Mouse (Mus musculus) natural killer cell, adult 2 months (primary cell): Measurements from ENCODE around the gene Olfr111.
"Not testable (repeated sequence)": the region's sequence is repeated elsewhere in the genome, so short reads cannot be mapped to it uniquely, and the experiment has no call there.

Source experiments
- DNase-seq, 2 experiments: peaks; one replicate each; pipeline ENCODE4 v3.0.0; 2022; ENCODE audit warnings: low spot score in 2 of 2

Gene Olfr111

DNA sequence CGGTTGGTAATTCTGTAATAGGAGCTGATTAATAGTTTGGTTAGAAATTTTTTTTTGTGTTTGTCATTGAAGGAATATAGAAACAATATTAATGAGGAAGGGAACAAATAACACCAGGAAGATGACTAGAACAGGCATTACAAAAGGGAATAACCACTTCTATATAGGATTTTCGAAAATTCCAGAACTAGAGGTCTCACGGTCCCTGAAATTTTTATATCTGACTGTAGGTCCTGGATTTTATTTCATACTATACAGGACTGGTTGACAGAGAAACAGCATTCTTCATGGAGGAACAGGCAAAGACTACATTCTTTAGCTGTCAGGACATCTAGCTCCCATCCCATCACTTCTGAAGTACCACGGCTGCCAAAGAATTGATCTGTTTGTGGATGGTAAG is at the start of gene Olfr111:
Olfr111 (plus strand) TSS at position 301 of the 400 bp plus-strand sequence.
- DNase-seq = no peak

DNA sequence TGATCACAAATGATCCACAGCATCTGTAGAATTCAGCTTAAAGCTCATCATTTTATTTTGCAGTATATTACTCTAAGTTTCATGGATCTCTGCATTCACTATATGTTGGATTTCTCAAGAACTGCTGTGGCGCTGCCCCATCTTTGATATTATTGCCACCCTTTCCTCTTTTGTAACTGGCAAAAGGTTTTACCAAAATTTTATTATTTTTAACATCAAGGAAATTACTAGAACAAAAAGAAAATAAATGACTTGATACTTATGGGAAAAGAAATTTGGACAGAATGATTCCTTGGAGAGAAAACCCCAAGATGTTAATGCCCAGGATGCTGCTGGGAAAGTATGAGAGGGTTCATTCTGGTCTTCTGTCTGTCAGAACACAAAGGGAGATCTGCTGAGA is 49.2 kb upstream of the Olfr111 start, which contains the start of gene Olfr109:
Olfr109 (plus strand) TSS at position 301 of the 400 bp plus-strand sequence.
- no peak for DNase-seq

- no peak for DNase-seq
These were observed 24.4 kb upstream of the Olfr111 start, which contains the start of gene H2-M2 for GRCm38 (mm10) chr17:37483452-37483851. TSS of gene H2-M2 (minus strand) at chr17:37483552.

DNA sequence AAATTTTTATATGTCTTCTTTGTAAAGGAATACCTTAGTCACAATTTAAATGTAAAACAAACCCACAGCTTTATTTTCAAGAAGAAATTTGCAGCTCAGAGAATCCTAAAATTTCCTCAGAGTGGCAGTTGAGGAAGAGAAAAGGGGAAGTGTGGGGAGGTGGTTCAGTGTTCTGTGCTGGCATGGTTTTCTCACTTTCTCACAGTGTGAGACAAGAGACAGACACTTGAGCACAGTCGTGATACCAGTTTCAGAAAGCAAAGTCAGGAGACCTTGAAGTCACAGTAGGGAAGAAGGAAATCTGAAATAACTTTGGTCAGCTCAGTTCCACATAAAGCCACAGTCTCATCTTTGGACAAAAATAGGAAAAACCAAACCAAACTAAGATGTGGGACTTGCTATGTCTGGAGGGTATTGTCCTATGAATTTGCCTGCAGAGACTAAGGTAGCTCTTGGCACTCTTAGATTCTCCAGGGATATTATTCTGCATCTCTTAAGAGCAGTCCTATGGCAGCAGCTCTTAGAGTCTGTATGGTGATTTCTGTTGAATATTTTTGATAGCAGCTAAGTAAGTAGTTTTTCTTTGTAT is 15.8 kb upstream of the Olfr111 start, which contains the start of gene Olfr110:
Olfr110 (plus strand) TSS at position 539 of the 589 bp plus-strand sequence.
- DNase-seq = no peak

DNA sequence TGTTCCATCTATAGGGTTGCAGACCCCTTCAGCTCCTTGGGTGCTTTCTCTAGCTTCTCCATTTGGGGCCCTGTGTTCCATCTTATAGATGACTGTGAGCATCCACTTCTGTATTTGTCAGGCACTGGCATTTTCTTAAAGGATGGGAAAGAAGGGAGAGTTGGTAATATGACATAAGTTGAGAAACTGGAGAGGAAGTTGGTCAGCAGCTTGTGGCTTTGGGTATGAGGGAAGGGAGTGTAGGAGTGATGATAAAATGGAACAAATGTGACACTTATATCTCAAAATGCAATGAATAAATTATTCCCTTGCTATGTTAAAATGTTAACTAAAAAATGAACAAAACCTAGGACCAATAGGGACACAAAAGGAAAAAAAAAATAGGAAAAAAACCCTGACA is 16.8 kb downstream of the Olfr111 start:
- DNase-seq = not testable (repeated sequence)

- DNase-seq = not testable (repeated sequence)
These were observed 17.6 kb downstream of the Olfr111 start for GRCm38 (mm10) chr17:37525427-37525826.

- DNase-seq = no peak
These were observed 27.3 kb downstream of the Olfr111 start for GRCm38 (mm10) chr17:37535173-37535572.

DNA sequence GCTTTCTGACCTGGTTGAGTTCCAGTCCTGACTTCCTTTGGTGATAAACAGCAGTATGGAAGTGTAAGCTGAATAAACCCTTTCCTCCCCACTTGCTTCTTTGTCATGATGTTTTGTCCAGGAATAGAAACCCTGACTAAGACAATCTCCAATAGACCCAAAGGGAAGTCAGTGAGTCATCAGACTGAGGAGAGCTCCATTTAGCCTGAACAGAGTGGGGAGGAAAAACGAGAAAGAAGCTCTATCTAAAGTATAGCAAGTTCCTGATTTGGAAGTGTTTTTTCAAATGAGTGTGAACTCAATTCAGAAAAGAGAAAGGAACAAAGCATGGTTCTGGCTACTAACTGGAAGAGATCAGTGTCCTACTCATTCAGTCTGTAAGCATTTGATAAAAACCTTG is 30.6 kb downstream of the Olfr111 start:
- not testable (repeated sequence) for DNase-seq

DNA sequence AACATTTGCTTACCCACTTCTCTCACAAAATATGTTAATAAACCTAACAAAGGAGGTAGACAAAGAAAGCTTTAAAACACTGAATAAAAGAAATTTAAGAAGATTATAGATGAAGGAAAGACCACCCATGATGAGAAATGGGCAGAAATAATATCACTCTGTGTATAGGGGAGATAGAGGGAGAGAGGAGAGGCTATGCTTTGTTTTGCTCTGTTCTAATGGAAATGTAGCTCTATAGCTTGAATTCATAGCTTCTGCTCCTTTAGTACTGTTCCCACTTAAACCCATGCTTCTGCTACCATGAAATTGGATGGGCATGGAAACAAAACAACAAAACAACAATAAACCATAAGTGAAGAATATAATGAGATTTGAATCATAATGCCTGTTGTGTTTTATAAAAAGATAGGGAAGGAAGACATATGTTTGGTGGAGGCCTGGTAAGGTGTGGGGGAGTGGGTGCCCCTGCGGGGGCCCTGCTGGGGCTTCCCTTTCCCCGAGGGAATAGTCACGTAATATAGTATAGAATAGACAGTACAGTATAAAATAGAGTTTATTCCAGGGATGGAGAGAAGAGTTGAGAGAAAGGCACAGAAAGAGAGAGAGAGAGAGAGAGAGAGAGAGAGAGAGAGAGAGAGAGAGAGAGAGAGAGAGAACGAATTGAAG is 33.8 kb downstream of the Olfr111 start:
- no peak for DNase-seq

- no peak for DNase-seq
These were observed 36.1 kb downstream of the Olfr111 start for GRCm38 (mm10) chr17:37543800-37544435.

GRCm38 (mm10) chr17:37558913-37559615 is 51.2 kb downstream of the Olfr111 start:
- no peak for DNase-seq

DNA sequence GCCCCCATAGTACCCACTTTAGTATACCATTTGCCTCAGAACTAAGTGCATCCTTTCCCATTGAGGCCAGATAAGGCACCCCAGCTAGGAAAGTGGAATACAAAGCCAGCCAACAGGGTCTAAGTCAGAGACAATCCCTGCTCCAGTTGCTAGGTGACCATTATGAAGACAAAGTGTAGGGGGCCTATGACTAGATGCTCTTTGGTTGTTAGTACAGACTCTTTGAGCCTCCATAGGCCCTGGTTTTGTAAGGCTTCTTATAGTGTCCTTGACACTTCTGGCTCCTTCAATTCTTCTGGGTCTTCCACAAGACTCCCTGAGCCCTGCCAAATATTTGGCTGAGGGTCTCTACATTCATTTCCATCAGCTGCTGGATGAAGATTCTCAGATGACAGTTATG is 61.5 kb downstream of the Olfr111 start, which contains the start of gene Olfr112:
Olfr112 (minus strand) TSS at position 101 of the 400 bp plus-strand sequence.
- DNase-seq = no peak

GRCm38 (mm10) chr17:37577563-37577962 is 69.7 kb downstream of the Olfr111 start, which contains the start of gene Olfr113:
TSS of gene Olfr113 (minus strand) at chr17:37577663.
- DNase-seq = no peak
